Mouse (Mus musculus): Measurements from ENCODE around the gene Dctn1. TPM values are rescaled to one million over a fixed set of nuclear protein-coding genes. Genes with fewer than 3 reads are reported as not detected.

Gene Dctn1
- polyA plus RNA-seq, 1 experiment from 2014 or later, result 101 TPM

DNA sequence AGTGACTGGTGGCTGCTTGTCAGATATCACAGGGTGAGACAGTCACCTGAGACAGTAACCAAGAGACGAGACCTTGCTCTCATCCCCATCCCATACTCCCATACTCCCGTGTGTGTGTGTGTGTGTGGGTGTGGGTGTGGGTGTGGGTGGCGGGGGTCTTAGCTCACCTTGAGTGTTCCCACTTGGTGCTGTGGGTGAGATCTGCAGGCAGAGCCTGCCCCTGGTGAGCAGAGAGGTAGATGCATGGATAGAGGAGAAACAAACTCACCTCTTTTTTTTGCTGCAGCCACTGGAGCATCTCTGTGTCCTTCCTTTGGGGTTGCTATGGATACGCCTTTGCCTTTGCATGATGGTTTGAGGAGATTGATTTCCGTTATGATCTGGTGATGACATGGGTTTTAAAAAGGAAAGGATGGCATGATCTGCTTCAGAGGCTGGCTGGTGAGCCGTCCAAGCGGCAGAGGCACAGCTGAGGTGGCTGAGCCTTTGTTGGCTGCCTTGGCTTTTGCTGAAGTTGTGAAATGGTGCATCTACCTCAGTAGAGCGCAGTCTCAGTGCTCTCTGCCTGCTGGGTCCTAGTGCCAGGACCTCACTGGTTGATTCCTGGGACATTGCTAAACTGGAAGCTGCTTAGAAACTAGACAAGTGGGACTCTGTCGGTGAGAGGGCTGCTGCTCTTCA lies 6.7 kb downstream of the Dctn1 start:
- Histone ChIP-seq H3K9me3 (replicated peaks; ENCODE audit: control insufficient read depth, low read length) (no peaks in the 10 kb centered on the region), H3K4me3 (ENCODE audit: low read depth, low read length) (peak overlapping the region; percentile 12), H3K4me1 (ENCODE audit: control insufficient read depth, insufficient read depth, low read length) (no peaks in the 10 kb centered on the region), H3K4me2 (ENCODE audit: low read length) (peak overlapping the region; percentile 30), H3K36me3 (ENCODE audit: control insufficient read depth, insufficient read depth, low read length) (no peaks in the 10 kb centered on the region; the same call in 1 of the 2 replicates), H3K9ac (ENCODE audit: low read length) (peak overlapping the region; percentile 48), H3K27me3 (replicated peaks; ENCODE audit: control insufficient read depth, insufficient read depth, low read length) (no peaks in the 10 kb centered on the region), H3K27ac (ENCODE audit: low read depth, low read length) (peak overlapping the region; percentile 22; the same call in 1 of the 2 replicates)
- 60% methylated on average over 9 of the region's 9 CpGs for WGBS
- DNase-seq (ENCODE audit: low spot score) (peak; percentile 41), ATAC-seq (peak; percentile 55; the same call in 1 of the 2 replicates)

- peaks cover 10% of the 10 kb centered on the region; the same call in 1 of the 2 replicates for H3K4me1 ChIP-seq (ENCODE audit: control insufficient read depth, insufficient read depth, low read length)
- 83% methylated on average over 8 of the region's 8 CpGs for WGBS
- DNase-seq (ENCODE audit: low spot score) (no peak), ATAC-seq (no peak)
- no peak overlapping the region for H3K27ac ChIP-seq (ENCODE audit: low read depth, low read length)
- no peak overlapping the region for H3K4me2 ChIP-seq (ENCODE audit: low read length)
- H3K9me3 ChIP-seq (replicated peaks; ENCODE audit: control insufficient read depth, low read length), result no peaks in the 10 kb centered on the region
- H3K36me3 ChIP-seq (ENCODE audit: control insufficient read depth, insufficient read depth, low read length), result no peaks in the 10 kb centered on the region; the same call in 1 of the 2 replicates
- no peak overlapping the region for H3K4me3 ChIP-seq (ENCODE audit: low read depth, low read length)
- no peaks in the 10 kb centered on the region for H3K27me3 ChIP-seq (replicated peaks; ENCODE audit: control insufficient read depth, insufficient read depth, low read length)
- H3K9ac ChIP-seq (ENCODE audit: low read length), result no peak overlapping the region
These were observed 10.3 kb downstream of the Dctn1 start for GRCm38 (mm10) chr6:83175996-83176395.

DNA sequence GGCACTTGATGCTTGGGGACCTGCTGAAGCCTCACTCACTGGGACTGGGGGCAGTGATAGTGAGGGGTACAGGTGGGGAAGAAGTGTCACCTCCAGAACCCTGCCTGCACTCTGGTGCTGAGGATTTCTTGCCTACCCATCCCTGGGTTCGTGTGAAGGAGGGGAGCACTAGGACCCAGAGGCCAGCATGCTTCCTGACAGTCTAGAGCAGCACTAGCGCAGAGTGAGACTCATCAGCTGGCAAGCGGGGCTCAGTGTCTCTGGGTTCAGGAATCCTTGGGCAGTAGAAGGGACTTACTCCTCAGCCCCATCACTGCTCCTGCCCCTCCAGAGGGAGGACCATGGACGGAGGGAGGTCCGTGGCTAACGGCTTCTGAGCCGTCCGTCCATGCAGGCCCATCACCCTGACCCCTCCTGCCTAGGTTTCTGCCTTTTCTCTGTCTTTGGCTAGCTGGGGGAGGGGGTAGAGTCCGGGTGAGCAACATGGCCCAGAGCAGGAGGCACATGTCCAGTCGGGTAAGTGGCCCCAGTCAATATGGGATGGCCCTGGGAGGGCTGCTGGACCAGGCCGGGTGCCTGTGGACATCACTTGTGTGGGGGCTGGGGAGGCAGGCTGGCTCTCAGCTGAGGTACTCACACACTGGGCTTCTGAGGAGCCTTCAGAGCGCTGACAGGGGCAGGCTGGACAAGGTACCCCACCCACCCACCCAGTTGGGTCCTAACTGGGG lies 13.8 kb downstream of the Dctn1 start:
- 13% methylated on average over 12 of the region's 12 CpGs for WGBS
- H3K27me3 ChIP-seq (replicated peaks; ENCODE audit: control insufficient read depth, insufficient read depth, low read length), result no peaks in the 10 kb centered on the region
- DNase-seq (ENCODE audit: low spot score) (peak; percentile 79), ATAC-seq (peak; percentile 85)
- H3K4me2 ChIP-seq (ENCODE audit: low read length), result peak overlapping the region; percentile 55
- H3K9ac ChIP-seq (ENCODE audit: low read length), result peak overlapping the region; percentile 60
- H3K9me3 ChIP-seq (replicated peaks; ENCODE audit: control insufficient read depth, low read length), result no peaks in the 10 kb centered on the region
- no peak overlapping the region for H3K27ac ChIP-seq (ENCODE audit: low read depth, low read length)
- peaks cover 21% of the 10 kb centered on the region for H3K36me3 ChIP-seq (ENCODE audit: control insufficient read depth, insufficient read depth, low read length)
- peak overlapping the region; percentile 28 for H3K4me3 ChIP-seq (ENCODE audit: low read depth, low read length)
- H3K4me1 ChIP-seq (ENCODE audit: control insufficient read depth, insufficient read depth, low read length), result peaks cover 10% of the 10 kb centered on the region; the same call in 1 of the 2 replicates

GRCm38 (mm10) chr6:83180605-83181004 lies 14.9 kb downstream of the Dctn1 start:
- H3K4me1 ChIP-seq (ENCODE audit: control insufficient read depth, insufficient read depth, low read length), result peaks cover 12% of the 10 kb centered on the region; the same call in 1 of the 2 replicates
- ATAC-seq (no peak), DNase-seq (ENCODE audit: low spot score) (no peak)
- no peaks in the 10 kb centered on the region for H3K9me3 ChIP-seq (replicated peaks; ENCODE audit: control insufficient read depth, low read length)
- H3K4me3 ChIP-seq (ENCODE audit: low read depth, low read length), result no peak overlapping the region
- WGBS, result 84% methylated on average over 6 of the region's 6 CpGs
- no peak overlapping the region for H3K9ac ChIP-seq (ENCODE audit: low read length)
- H3K27ac ChIP-seq (ENCODE audit: low read depth, low read length), result no peak overlapping the region
- H3K36me3 ChIP-seq (ENCODE audit: control insufficient read depth, insufficient read depth, low read length), result peaks cover 26% of the 10 kb centered on the region
- no peaks in the 10 kb centered on the region for H3K27me3 ChIP-seq (replicated peaks; ENCODE audit: control insufficient read depth, insufficient read depth, low read length)
- no peak overlapping the region; the same call in 1 of the 2 replicates for H3K4me2 ChIP-seq (ENCODE audit: low read length)

GRCm38 (mm10) chr6:83184858-83185435 lies 19.2 kb downstream of the Dctn1 start:
- no peak for DNase-seq (ENCODE audit: low spot score)
- 87% methylated on average over 3 of the region's 3 CpGs for WGBS
- Histone ChIP-seq H3K4me3 (ENCODE audit: low read depth, low read length) (no peak overlapping the region), H3K27ac (ENCODE audit: low read depth, low read length) (0 out of 2 replicates have a peak overlapping the region, but pooled peaks have one; percentile 83), H3K4me1 (ENCODE audit: control insufficient read depth, insufficient read depth, low read length) (peaks cover 14% of the 10 kb centered on the region), H3K9me3 (replicated peaks; ENCODE audit: control insufficient read depth, low read length) (no peaks in the 10 kb centered on the region), H3K9ac (ENCODE audit: low read length) (no peak overlapping the region), H3K4me2 (ENCODE audit: low read length) (no peak overlapping the region), H3K27me3 (replicated peaks; ENCODE audit: control insufficient read depth, insufficient read depth, low read length) (no peaks in the 10 kb centered on the region), H3K36me3 (ENCODE audit: control insufficient read depth, insufficient read depth, low read length) (peaks cover 45% of the 10 kb centered on the region)
- no peak for ATAC-seq

DNA sequence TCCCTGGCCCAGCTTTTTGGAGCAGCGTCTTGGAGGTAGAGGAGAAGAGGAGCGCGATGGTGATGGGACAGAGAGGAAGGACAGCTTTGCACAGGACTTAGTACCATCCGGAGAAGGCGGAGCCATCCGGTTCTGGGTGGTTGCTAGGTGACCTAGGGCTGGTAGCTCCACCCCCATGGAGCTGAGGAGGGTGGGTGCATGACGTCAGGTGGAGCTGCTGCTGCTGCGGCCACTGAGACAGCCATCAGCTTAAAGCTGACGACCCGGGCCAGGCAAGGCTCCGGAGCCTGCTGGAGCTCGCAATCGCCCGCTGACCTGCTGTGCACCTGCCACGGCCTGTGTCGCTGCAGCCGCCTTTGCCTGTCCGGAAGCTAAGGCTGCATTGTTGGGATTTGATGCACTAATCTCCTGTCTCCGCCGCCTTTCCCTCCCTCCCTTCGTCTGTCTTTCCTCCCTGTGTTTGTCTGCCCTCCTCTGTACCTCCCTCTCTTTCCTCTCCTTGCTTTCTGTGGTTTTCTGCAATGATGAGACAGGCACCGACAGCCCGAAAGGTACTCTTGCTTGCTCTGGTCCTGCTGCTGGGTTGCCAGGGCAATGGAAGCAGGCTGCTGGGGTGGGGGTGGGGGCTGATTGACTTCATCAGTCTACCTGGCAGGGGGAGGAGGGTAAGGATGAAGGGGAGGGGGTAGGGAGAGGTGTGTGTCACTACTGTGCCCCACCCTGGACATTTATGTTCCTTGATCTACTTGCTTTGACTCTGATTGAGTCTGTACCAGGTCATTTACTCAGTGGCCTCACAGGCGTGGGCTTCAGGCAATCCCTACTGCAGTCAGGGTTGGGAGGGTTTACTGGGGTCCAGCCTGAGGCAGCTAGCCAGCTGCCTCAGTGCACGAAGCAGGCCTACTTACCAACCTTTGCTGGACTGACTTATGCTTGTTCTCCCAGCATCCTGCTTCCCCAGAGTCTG lies 20.5 kb downstream of the Dctn1 start:
- H3K9ac ChIP-seq (ENCODE audit: low read length), result peak overlapping the region; percentile 85
- peak overlapping the region; percentile 83 for H3K27ac ChIP-seq (ENCODE audit: low read depth, low read length)
- ATAC-seq (peak; percentile 96), DNase-seq (ENCODE audit: low spot score) (peak; percentile 93)
- H3K36me3 ChIP-seq (ENCODE audit: control insufficient read depth, insufficient read depth, low read length), result peaks cover 58% of the 10 kb centered on the region
- no peaks in the 10 kb centered on the region for H3K27me3 ChIP-seq (replicated peaks; ENCODE audit: control insufficient read depth, insufficient read depth, low read length)
- peak overlapping the region; percentile 51 for H3K4me3 ChIP-seq (ENCODE audit: low read depth, low read length)
- 7% methylated on average over 25 of the region's 25 CpGs for WGBS
- H3K4me1 ChIP-seq (ENCODE audit: control insufficient read depth, insufficient read depth, low read length), result peaks cover 14% of the 10 kb centered on the region
- H3K4me2 ChIP-seq (ENCODE audit: low read length), result peak overlapping the region; percentile 60
- no peaks in the 10 kb centered on the region for H3K9me3 ChIP-seq (replicated peaks; ENCODE audit: control insufficient read depth, low read length)

DNA sequence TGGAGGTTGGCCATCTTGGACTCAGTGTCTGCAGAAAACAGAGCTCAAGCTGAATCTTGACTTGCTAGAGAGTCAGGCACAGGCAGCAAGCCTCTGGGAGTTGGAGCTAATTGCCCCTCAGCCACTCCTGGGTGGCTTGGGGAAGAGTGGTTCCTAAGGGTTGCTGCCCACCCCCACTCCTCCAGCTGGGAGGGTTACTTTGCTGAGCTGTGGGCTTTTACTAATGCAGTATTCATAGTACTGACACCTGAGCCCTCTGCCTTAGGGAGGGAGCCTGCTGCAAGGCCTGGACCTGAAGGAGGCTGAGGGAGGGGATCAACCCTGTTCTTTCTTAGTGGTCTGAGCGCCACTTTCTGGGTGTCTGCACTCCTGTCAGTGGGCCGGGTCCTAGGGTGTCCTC lies 21.2 kb downstream of the Dctn1 start:
- H3K9me3 ChIP-seq (replicated peaks; ENCODE audit: control insufficient read depth, low read length), result no peaks in the 10 kb centered on the region
- H3K36me3 ChIP-seq (ENCODE audit: control insufficient read depth, insufficient read depth, low read length), result peaks cover 65% of the 10 kb centered on the region
- H3K4me3 ChIP-seq (ENCODE audit: low read depth, low read length), result peak overlapping the region; percentile 51
- 54% methylated on average over 2 of the region's 2 CpGs for WGBS
- no peaks in the 10 kb centered on the region for H3K27me3 ChIP-seq (replicated peaks; ENCODE audit: control insufficient read depth, insufficient read depth, low read length)
- DNase-seq (ENCODE audit: low spot score) (no peak), ATAC-seq (no peak)
- peak overlapping the region; percentile 60 for H3K4me2 ChIP-seq (ENCODE audit: low read length)
- peak overlapping the region; percentile 85 for H3K9ac ChIP-seq (ENCODE audit: low read length)
- H3K4me1 ChIP-seq (ENCODE audit: control insufficient read depth, insufficient read depth, low read length), result peaks cover 14% of the 10 kb centered on the region
- H3K27ac ChIP-seq (ENCODE audit: low read depth, low read length), result no peak overlapping the region

GRCm38 (mm10) chr6:83193571-83193970 lies 27.9 kb downstream of the Dctn1 start:
- H3K27ac ChIP-seq (ENCODE audit: low read depth, low read length), result no peak overlapping the region
- ATAC-seq, result no peak
- 91% methylated on average over 7 of the region's 7 CpGs for WGBS

More at GRCm38 (mm10) chr6:83193571-83193970, 27.9 kb downstream of the Dctn1 start:
- Histone ChIP-seq H3K9me3 (replicated peaks; ENCODE audit: control insufficient read depth, low read length) (no peaks in the 10 kb centered on the region), H3K4me3 (ENCODE audit: low read depth, low read length) (no peak overlapping the region), H3K36me3 (ENCODE audit: control insufficient read depth, insufficient read depth, low read length) (peaks cover 99% of the 10 kb centered on the region), H3K9ac (ENCODE audit: low read length) (no peak overlapping the region), H3K4me2 (ENCODE audit: low read length) (no peak overlapping the region), H3K27me3 (replicated peaks; ENCODE audit: control insufficient read depth, insufficient read depth, low read length) (no peaks in the 10 kb centered on the region), H3K4me1 (ENCODE audit: control insufficient read depth, insufficient read depth, low read length) (no peaks in the 10 kb centered on the region)
- DNase-seq (ENCODE audit: low spot score), result no peak

Measured in forebrain, embryonic 14.5 days (tissue).